ENCODE assay signal across 7 mouse cellular contexts in genomic region chr7:118595228-118595627, GRCm38 (mm10). TPM values are rescaled to one million over a fixed set of nuclear protein-coding genes. Genes with fewer than 3 reads are reported as not detected.
DNase-seq lines count a peak whose midpoint lies in the region; ATAC-seq and TF ChIP-seq lines count a peak whose summit lies in the region.

No protein-coding gene starts in this region.

- H3K27me3 ChIP-seq in embryonic facial prominence, embryonic 13.5 days: peaks cover 36% of the 10 kb centered on the region
- H3K27me3 ChIP-seq in heart, adult 2 months (ENCODE audit: control insufficient read depth, insufficient read depth, low read length): 0 out of 2 replicates have a peak, but pooled peaks cover 1% of the 10 kb centered on the region
- H3K27me3 ChIP-seq in limb, embryonic 12.5 days: peaks cover 44% of the 10 kb centered on the region
- H3K27me3 ChIP-seq in midbrain, embryonic 15.5 days (replicated peaks): peaks cover 15% of the 10 kb centered on the region

- TF ChIP-seq CTCF in bone marrow, adult 2 months (IDR thresholded peaks at IDR 0.05; ENCODE audit: control insufficient read depth, insufficient read depth, low read length): peak; percentile 95
- peak; percentile 98 for TF ChIP-seq CTCF in heart, adult 2 months (IDR thresholded peaks at IDR 0.05)

- no peaks in the 10 kb centered on the region for H3K9me3 ChIP-seq in embryonic facial prominence, embryonic 13.5 days
- H3K9me3 ChIP-seq in limb, embryonic 12.5 days: no peaks in the 10 kb centered on the region
- no peaks in the 10 kb centered on the region for H3K9me3 ChIP-seq in midbrain, embryonic 15.5 days

- no peak for ATAC-seq in embryonic facial prominence, embryonic 13.5 days (ENCODE audit: insufficient number of reproducible peaks, insufficient read depth, low FRiP score, low TSS enrichment, low read depth)
- 0 out of 2 replicates have a peak, but pooled peaks have one; percentile 16 for ATAC-seq in limb, embryonic 12.5 days (ENCODE audit: insufficient number of reproducible peaks, insufficient read depth, low FRiP score, low TSS enrichment, low read depth)
- 0 out of 2 replicates have a peak, but pooled peaks have one; percentile 3 for ATAC-seq in midbrain, embryonic 15.5 days (replicated peaks)

- H3K27ac ChIP-seq in bone marrow, adult 2 months (ENCODE audit: control insufficient read depth, insufficient read depth, low read depth, low read length, poor library complexity): no peak overlapping the region
- H3K27ac ChIP-seq in embryonic facial prominence, embryonic 13.5 days: no peak overlapping the region
- H3K27ac ChIP-seq in heart, adult 2 months: no peak overlapping the region
- H3K27ac ChIP-seq in limb, embryonic 12.5 days: no peak overlapping the region
- 0 out of 2 replicates have a peak overlapping the region, but pooled peaks have one; percentile 76 for H3K27ac ChIP-seq in midbrain, embryonic 15.5 days

- peak overlapping the region; percentile 12; the same call in 1 of the 2 replicates for H3K9ac ChIP-seq in embryonic facial prominence, embryonic 13.5 days
- no peak overlapping the region for H3K9ac ChIP-seq in heart, adult 2 months (ENCODE audit: low read depth, low read length)
- H3K9ac ChIP-seq in limb, embryonic 12.5 days (replicated peaks): no peak overlapping the region
- no peak overlapping the region for H3K9ac ChIP-seq in midbrain, embryonic 15.5 days

- no peaks in the 10 kb centered on the region for H3K4me1 ChIP-seq in bone marrow, adult 2 months (ENCODE audit: control insufficient read depth, insufficient read depth, low read length)
- peaks cover 40% of the 10 kb centered on the region for H3K4me1 ChIP-seq in embryonic facial prominence, embryonic 13.5 days
- peaks cover 1% of the 10 kb centered on the region for H3K4me1 ChIP-seq in heart, adult 2 months (ENCODE audit: control insufficient read depth, insufficient read depth, low read length)
- peaks cover 50% of the 10 kb centered on the region for H3K4me1 ChIP-seq in limb, embryonic 12.5 days (replicated peaks)
- peaks cover 38% of the 10 kb centered on the region for H3K4me1 ChIP-seq in midbrain, embryonic 15.5 days

- TF ChIP-seq EP300 in heart, adult 2 months (IDR thresholded peaks at IDR 0.05; ENCODE audit: insufficient read depth, low read depth, low read length): peak; percentile 62; the same call in 1 of the 2 replicates

- 5% methylated on average over 14 of the region's 14 CpGs for WGBS in bone marrow, adult 2 months
- WGBS in embryonic facial prominence, embryonic 13.5 days: under 1% methylated on average over 14 of the region's 14 CpGs
- WGBS in heart, adult 2 months: 4% methylated on average over 14 of the region's 14 CpGs
- 2% methylated on average over 14 of the region's 14 CpGs for whole genome bisulfite sequencing in limb, embryonic 12.5 days
- under 1% methylated on average over 14 of the region's 14 CpGs for WGBS in midbrain, embryonic 15.5 days

- no peaks in the 10 kb centered on the region for H3K36me3 ChIP-seq in embryonic facial prominence, embryonic 13.5 days
- H3K36me3 ChIP-seq in heart, adult 2 months (ENCODE audit: control insufficient read depth, insufficient read depth, low read length): no peaks in the 10 kb centered on the region
- H3K36me3 ChIP-seq in limb, embryonic 12.5 days: no peaks in the 10 kb centered on the region
- H3K36me3 ChIP-seq in midbrain, embryonic 15.5 days (replicated peaks): no peaks in the 10 kb centered on the region

- peak; percentile 88 to 90 for DNase-seq in heart, adult 2 months
- peak; percentile 89 to 93 for DNase-seq in kidney, adult 8-10 months
- DNase-seq in spleen, postnatal 14 days (ENCODE audit: low spot score in 2 of 2): peak; percentile 57 to 82

- H3K4me3 ChIP-seq in bone marrow, adult 2 months (replicated peaks; ENCODE audit: control insufficient read depth, low read depth, low read length): no peak overlapping the region
- peak overlapping the region; percentile 22 for H3K4me3 ChIP-seq in embryonic facial prominence, embryonic 13.5 days
- H3K4me3 ChIP-seq in heart, adult 2 months: no peak overlapping the region
- peak overlapping the region; percentile 17; the same call in 1 of the 2 replicates for H3K4me3 ChIP-seq in limb, embryonic 12.5 days (replicated peaks)
- no peak overlapping the region for H3K4me3 ChIP-seq in midbrain, embryonic 15.5 days

- TF ChIP-seq POLR2A in bone marrow, adult 2 months (IDR thresholded peaks at IDR 0.05; ENCODE audit: borderline replicate concordance, control insufficient read depth, low read depth, low read length): no peak
- TF ChIP-seq POLR2A in heart, adult 2 months (IDR thresholded peaks at IDR 0.05; ENCODE audit: insufficient read depth, low read depth, low read length): no peak

- peak overlapping the region; percentile 55 for H3K4me2 ChIP-seq in embryonic facial prominence, embryonic 13.5 days
- peak overlapping the region; percentile 46 for H3K4me2 ChIP-seq in limb, embryonic 12.5 days
- H3K4me2 ChIP-seq in midbrain, embryonic 15.5 days: peak overlapping the region; percentile 30; the same call in 1 of the 2 replicates

- intact Hi-C loops in heart, adult 2 months (cut with DNase I): loop anchor here (1.0 to 5.0 kb wide), 2 partner anchors 93 to 288 kb away; no protein-coding TSS in a partner anchor

- H3K79me2 ChIP-seq in heart, adult 2 months (replicated peaks; ENCODE audit: control insufficient read depth, insufficient read depth, low read length): no peaks in the 10 kb centered on the region

RNA-seq across cellular contexts. Expression of gene Tmc5, which starts 1.9 kb away (rescaled TPM):
- not detected in 2 replicates for polyA plus RNA-seq in bone marrow, adult 2 months (2011; ENCODE audit: insufficient read depth, insufficient read length, low replicate concordance, missing spikeins)
- 0.24 and 0.36 TPM in 2 replicates for polyA plus RNA-seq in embryonic facial prominence, embryonic 13.5 days (2015; fragmentation: Nextera tagmentation; extraction: Ambion mirVana)
- under 1 TPM; 0.10 to 0.34 TPM for total RNA-seq in heart, adult 2 months (2021)
- polyA plus RNA-seq in heart, adult 2 months (2012; rRNA removed): 0.72 and 0.73 TPM in 2 replicates
- not detected in 2 replicates for polyA plus RNA-seq in limb, embryonic 12.5 days (2016; fragmentation: Nextera tagmentation; extraction: Ambion mirVana)
- 0.15 and 0.19 TPM in 2 replicates for polyA plus RNA-seq in midbrain, embryonic 15.5 days (2015; fragmentation: Nextera tagmentation; extraction: Ambion mirVana)

RNA-seq across cellular contexts. Expression of gene Tmc7, which starts 10.7 kb away (rescaled TPM):
- polyA plus RNA-seq in bone marrow, adult 2 months (2011; ENCODE audit: insufficient read depth, insufficient read length, low replicate concordance, missing spikeins): 0.36 and 0.55 TPM in 2 replicates
- 4.8 TPM in 2 replicates for polyA plus RNA-seq in embryonic facial prominence, embryonic 13.5 days (2015; fragmentation: Nextera tagmentation; extraction: Ambion mirVana)
- total RNA-seq in heart, adult 2 months (2021): 1 to 10 TPM; 6.4 to 6.9 TPM
- 3.2 and 6.1 TPM in 2 replicates for polyA plus RNA-seq in heart, adult 2 months (2012; rRNA removed)
- polyA plus RNA-seq in limb, embryonic 12.5 days (2016; fragmentation: Nextera tagmentation; extraction: Ambion mirVana): 4.0 and 4.8 TPM in 2 replicates
- polyA plus RNA-seq in midbrain, embryonic 15.5 days (2015; fragmentation: Nextera tagmentation; extraction: Ambion mirVana): 6.3 and 7.2 TPM in 2 replicates

Comparison
In these comparisons a context has a peak if more than half of its experiments do, and no peak if none do; other contexts are left out.
1. H3K4me3 ChIP-seq: peak in embryonic facial prominence, embryonic 13.5 days (single experiment) and limb, embryonic 12.5 days (single experiment); none in bone marrow, adult 2 months (single experiment), heart, adult 2 months (single experiment) and midbrain, embryonic 15.5 days (single experiment).
2. Peak in every context shown above with its lines, with median percentiles within 50 percentile points of each other: H3K4me2 ChIP-seq and DNase-seq.